Mouse (Mus musculus) myocyte (in vitro differentiated cells): Measurements from ENCODE around the gene St8sia1. TPM values are rescaled to one million over a fixed set of nuclear protein-coding genes. Genes with fewer than 3 reads are reported as not detected.
"Not testable (repeated sequence)": the region's sequence is repeated elsewhere in the genome, so short reads cannot be mapped to it uniquely, and the experiment has no call there.

Experiments
- H3K27me3 ChIP-seq: one replicate; pipeline ENCODE4 v1.6.1; 2011; ENCODE audit not compliant: control insufficient read depth, insufficient read depth, insufficient read length
- H3K36me3 ChIP-seq: one replicate; pipeline ENCODE4 v1.6.1; 2011; ENCODE audit not compliant: control insufficient read depth, insufficient read depth
- H3K4me2 ChIP-seq: one replicate; pipeline ENCODE4 v1.6.1; 2011; ENCODE audit warnings: low read depth, control low read depth
- H3K4me3 ChIP-seq: one replicate; pipeline ENCODE4 v1.5.1; 2011; ENCODE audit warnings: mild to moderate bottlenecking, control low read depth, moderate library complexity
- H3K79me2 ChIP-seq: one replicate; pipeline ENCODE4 v1.6.1; 2011; ENCODE audit not compliant: control insufficient read depth, insufficient read depth
- H3ac ChIP-seq: one replicate; pipeline ENCODE4 v1.6.1; 2011; ENCODE audit not compliant: control insufficient read depth, insufficient read length
- CEBPB ChIP-seq: IDR thresholded peaks from 2 replicates; pipeline ENCODE4 v1.6.1; 2011; ENCODE audit warnings: mild to moderate bottlenecking, moderate library complexity; ENCODE audit not compliant: poor library complexity, insufficient read depth, severe bottlenecking
- E2F4 ChIP-seq: IDR thresholded peaks from one replicate; pipeline ENCODE4 v1.6.1; 2011; ENCODE audit warnings: mild to moderate bottlenecking, control low read depth, moderate library complexity; ENCODE audit not compliant: insufficient read depth
- MAX ChIP-seq: IDR thresholded peaks from one replicate; pipeline ENCODE4 v1.6.1; 2011; ENCODE audit warnings: low read depth, mild to moderate bottlenecking, control low read depth
- MYOD1 ChIP-seq, 3 experiments: IDR thresholded peaks; one replicate each; pipeline ENCODE4 v1.6.1; 2011; ENCODE audit warnings: control low read depth in 2 of 3, low read depth in 2 of 3, mild to moderate bottlenecking in 2 of 3, moderate library complexity in 1 of 3; ENCODE audit not compliant: insufficient read length in 2 of 3, control insufficient read depth in 1 of 3
- MYOG ChIP-seq, 3 experiments: IDR thresholded peaks; one replicate each; pipeline ENCODE4 v1.6.1; 2011; ENCODE audit warnings: control low read depth in 2 of 3, low read depth in 2 of 3, mild to moderate bottlenecking in 2 of 3; ENCODE audit not compliant: insufficient read length in 2 of 3, control insufficient read depth in 1 of 3, insufficient read depth in 1 of 3
- POLR2A ChIP-seq: IDR thresholded peaks from one replicate; pipeline ENCODE4 v1.6.1; 2011; ENCODE audit warnings: low read depth, mild to moderate bottlenecking, control low read depth, moderate library complexity; ENCODE audit not compliant: insufficient read length
- POLR2AphosphoS2 ChIP-seq: IDR thresholded peaks from one replicate; pipeline ENCODE4 v1.6.1; 2011; ENCODE audit warnings: low read depth, control low read depth; ENCODE audit not compliant: insufficient read length
- REST ChIP-seq: IDR thresholded peaks from one replicate; pipeline ENCODE4 v1.6.1; 2011; ENCODE audit warnings: mild to moderate bottlenecking, control low read depth, moderate library complexity; ENCODE audit not compliant: insufficient read depth, insufficient read length
- SRF ChIP-seq: IDR thresholded peaks from one replicate; pipeline ENCODE4 v1.6.1; 2011; ENCODE audit warnings: low read depth; ENCODE audit not compliant: control insufficient read depth, insufficient read length
- TCF12 ChIP-seq: IDR thresholded peaks from one replicate; pipeline ENCODE4 v1.6.1; 2011; ENCODE audit warnings: mild to moderate bottlenecking, control low read depth; ENCODE audit not compliant: poor library complexity, insufficient read depth, severe bottlenecking
- TCF3 ChIP-seq: IDR thresholded peaks from one replicate; pipeline ENCODE4 v1.6.1; 2011; ENCODE audit warnings: low read depth, control low read depth; ENCODE audit not compliant: insufficient read length
- USF1 ChIP-seq: IDR thresholded peaks from one replicate; pipeline ENCODE4 v1.6.1; 2011; ENCODE audit warnings: low read depth, mild to moderate bottlenecking, control low read depth, moderate library complexity
- polyA plus RNA-seq: library from polyadenylated mRNA; unstranded; fragments of >200 nt; fragmentation: generic; extraction: Trizol; gene quantifications from one replicate; pipeline ENCODE4 v1.2.1, GENCODE M21; 2012; ENCODE audit warnings: missing spikeins

Gene St8sia1
- polyA plus RNA-seq, 1 experiment: 0.02 TPM

DNA sequence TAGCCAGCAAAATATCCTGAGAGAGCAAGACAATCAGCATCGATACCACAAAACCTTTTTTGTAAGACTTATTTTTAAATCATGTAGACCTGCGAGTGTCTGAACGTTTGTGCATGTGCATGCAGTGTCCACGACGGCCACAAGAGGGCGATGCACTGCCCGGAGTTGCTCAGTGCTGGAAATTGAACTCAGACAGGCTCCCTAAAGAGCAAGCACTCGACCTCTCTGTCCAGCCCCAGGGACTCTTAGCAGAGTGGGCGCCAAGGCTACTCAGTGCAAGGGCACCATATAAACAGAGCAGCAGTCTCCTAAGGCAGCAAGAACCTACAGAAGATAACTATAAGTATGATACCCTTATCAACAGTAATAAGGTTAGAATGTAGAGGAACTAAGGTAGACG is 24.5 kb upstream of the St8sia1 start:
- no peaks in the 10 kb centered on the region for H3K36me3 ChIP-seq
- TF ChIP-seq CEBPB (no peak), USF1 (no peak), REST (no peak), E2F4 (no peak), SRF (no peak), TCF3 (no peak), MYOD1 (IDR thresholded peaks at IDR 0.05; ENCODE audit: control insufficient read depth in 1 of 3, insufficient read length in 2 of 3, low read depth in 2 of 3) (no peak), POLR2AphosphoS2 (no peak), TCF12 (no peak), MAX (no peak), MYOG (IDR thresholded peaks at IDR 0.05; ENCODE audit: control insufficient read depth in 1 of 3, insufficient read depth in 1 of 3, insufficient read length in 2 of 3, low read depth in 2 of 3) (no peak), POLR2A (no peak)
- no peaks in the 10 kb centered on the region for H3K79me2 ChIP-seq
- H3ac ChIP-seq: no peak overlapping the region
- H3K4me2 ChIP-seq: no peak overlapping the region
- H3K27me3 ChIP-seq: peaks cover 5% of the 10 kb centered on the region
- no peak overlapping the region for H3K4me3 ChIP-seq

DNA sequence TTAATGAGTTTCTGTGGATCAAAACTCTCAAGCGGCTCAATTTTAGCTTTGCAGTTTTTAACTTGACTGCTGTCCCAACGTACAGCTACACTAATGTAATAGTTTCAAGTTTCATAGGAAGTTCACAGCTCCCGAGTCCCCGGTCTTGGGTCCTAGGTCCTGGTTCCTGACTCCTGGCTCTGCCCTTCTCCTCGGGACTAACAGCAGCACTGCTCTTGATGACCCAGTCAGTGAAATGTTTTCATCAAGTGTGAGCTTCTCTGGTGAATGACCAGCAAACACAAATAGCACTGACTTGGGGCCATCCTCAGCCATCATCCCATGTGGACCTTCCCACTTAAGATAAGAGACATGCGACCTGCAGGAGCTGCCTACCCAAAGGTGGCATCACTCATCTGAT is 24.0 kb upstream of the St8sia1 start:
- TF ChIP-seq MYOD1 (IDR thresholded peaks at IDR 0.05; ENCODE audit: control insufficient read depth in 1 of 3, insufficient read length in 2 of 3, low read depth in 2 of 3): no peak
- TF ChIP-seq TCF12: no peak
- no peak for TF ChIP-seq TCF3
- TF ChIP-seq REST: no peak
- TF ChIP-seq USF1: no peak
- no peak for TF ChIP-seq MYOG (IDR thresholded peaks at IDR 0.05; ENCODE audit: control insufficient read depth in 1 of 3, insufficient read depth in 1 of 3, insufficient read length in 2 of 3, low read depth in 2 of 3)
- Histone ChIP-seq H3K4me3 (no peak overlapping the region), H3K27me3 (peaks cover 5% of the 10 kb centered on the region), H3K79me2 (no peaks in the 10 kb centered on the region), H3K4me2 (no peak overlapping the region), H3K36me3 (no peaks in the 10 kb centered on the region), H3ac (no peak overlapping the region)

DNA sequence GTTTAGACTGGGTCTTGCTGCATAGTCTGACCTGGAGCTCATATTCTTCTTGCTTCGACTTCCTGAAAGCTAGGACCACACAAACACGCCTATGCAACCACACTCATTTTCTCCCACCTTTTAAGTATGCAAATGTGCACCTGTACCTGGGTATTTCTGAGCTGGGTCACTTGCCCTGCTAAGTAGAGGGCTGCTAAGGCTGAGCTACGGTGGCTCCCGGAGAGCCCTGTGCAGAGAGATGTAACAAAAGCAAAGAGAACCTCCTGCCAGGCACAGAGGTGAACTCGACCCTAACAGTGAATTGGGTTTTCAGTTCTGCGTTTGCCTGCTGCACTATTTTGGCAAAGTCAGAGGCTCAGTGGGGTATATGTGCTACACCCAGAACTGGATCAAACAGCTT is 23.4 kb upstream of the St8sia1 start:
- Histone ChIP-seq H3K27me3 (no peaks in the 10 kb centered on the region), H3ac (no peak overlapping the region), H3K4me2 (no peak overlapping the region), H3K79me2 (no peaks in the 10 kb centered on the region), H3K4me3 (no peak overlapping the region), H3K36me3 (no peaks in the 10 kb centered on the region)
- TF ChIP-seq CEBPB (no peak), REST (no peak), TCF12 (no peak), MYOD1 (IDR thresholded peaks at IDR 0.05; ENCODE audit: control insufficient read depth in 1 of 3, insufficient read length in 2 of 3, low read depth in 2 of 3) (no peak), MAX (no peak), USF1 (no peak), POLR2A (no peak)

DNA sequence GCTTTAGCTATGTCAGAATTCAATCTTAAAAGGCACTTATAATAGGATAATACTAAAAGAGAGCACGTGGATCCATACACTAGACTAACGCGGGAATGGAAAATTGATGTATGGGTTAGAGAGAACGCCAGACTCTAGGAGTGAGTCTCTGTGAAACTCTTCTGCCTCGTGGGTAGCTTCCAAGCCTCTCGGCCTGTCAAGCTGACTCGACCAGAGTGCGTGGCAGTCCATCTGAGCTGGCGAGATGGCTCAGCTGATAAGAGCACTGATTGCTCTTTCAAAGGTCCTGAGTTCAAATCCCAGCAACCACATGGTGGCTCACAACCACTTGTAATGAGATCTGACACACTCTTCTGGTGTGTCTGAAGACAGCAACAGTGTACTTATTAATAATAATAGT is 22.5 kb upstream of the St8sia1 start:
- H3K4me3 ChIP-seq, H3K79me2 ChIP-seq, H3K27me3 ChIP-seq, H3K4me2 ChIP-seq, H3ac ChIP-seq, H3K36me3 ChIP-seq: not testable (repeated sequence)

DNA sequence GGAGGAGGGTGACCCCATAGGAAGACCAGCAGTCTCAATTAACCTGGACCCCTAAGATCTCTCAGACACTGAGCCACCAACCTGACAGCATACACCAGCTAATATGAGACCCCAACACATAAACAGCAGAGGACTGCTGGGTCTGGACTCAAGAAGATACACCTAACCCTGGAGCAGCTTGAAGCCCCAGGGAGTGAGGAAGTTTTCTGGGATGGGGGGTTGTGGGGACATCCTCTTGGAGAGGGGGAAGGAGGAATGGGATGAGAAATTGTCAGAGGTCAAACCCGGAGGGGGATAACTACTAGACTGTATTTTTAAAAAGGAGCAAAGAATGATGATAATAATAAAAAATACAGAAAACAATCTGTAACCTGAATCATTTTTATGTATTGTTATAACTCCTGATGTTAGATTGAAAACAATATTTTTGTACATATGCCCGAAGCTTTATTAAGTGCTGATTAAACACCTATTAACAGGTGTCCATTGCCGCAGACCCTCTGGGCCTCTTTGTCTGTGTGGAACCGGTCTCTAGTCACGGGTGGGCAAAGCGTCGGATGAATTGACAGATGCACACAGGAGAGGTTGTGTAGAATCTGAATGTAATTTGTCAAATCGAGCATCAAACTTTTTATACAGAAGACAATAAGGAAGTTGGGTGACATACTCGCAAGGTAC is 21.4 kb upstream of the St8sia1 start:
- not testable (repeated sequence) for H3K4me3 ChIP-seq, H3K4me2 ChIP-seq, H3K27me3 ChIP-seq, H3K79me2 ChIP-seq, H3K36me3 ChIP-seq, H3ac ChIP-seq
